Mouse (Mus musculus) cerebral cortex, adult 2 months (tissue): ENCODE measurements around the gene Pxdc1.

Source experiments
- WGBS: fragments of 180-500 bp; shearing (Covaris S2); methylation state at CpG from one replicate; pipeline ENCODE4 v1.1.7; 2018; 5-methylcytosine and 5-hydroxymethylcytosine counted together

The Pxdc1 gene

DNA sequence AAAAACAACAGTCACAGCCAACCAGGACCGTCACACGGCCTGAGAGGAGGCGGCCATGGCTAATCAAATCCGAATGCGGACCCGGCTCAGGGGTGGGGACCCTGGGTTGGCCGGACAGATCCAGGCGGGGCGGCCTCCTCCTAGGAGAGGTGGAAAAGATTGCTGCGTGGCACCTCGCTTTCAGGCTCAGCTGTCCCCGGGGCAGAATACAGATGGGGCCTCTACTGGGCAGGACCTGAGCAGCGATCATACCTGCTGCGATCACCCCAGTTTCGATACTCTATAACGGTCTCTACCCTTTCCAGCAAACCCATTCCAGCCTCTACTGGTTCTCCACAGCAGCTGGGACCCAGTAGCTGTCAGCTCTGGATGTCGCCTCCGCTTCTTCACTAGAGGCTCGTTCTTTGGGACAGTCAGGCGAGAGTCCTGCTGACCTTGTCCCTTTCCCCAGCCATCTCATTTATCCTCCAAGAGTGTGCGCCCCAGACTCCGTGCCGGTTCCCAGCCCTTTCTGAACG is 1.8 kb downstream of the Pxdc1 start:
- 22% methylated on average over 24 of the region's 24 CpGs for WGBS

DNA sequence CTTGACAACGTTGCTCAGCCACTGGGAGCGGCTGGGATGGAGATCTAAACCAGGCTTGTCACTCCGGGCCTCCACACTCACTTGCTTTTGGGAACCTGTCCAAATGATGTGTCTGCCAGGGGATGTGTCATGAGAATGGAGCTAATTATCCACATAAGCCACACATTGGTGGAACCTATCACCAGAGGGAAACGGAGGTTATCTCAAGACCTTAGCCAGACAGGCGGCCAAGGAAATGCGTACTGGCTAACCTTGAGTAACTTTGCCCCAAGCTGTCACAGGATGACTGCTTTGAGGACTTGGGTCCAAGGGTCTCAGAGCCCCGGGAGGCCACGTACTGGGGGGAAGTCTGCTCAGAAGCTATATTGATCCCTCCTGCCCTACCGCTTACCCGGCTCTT is 2.3 kb downstream of the Pxdc1 start:
- 48% methylated on average over 10 of the region's 10 CpGs for WGBS

GRCm38 (mm10) chr13:34650371-34650770 is 2.9 kb downstream of the Pxdc1 start:
- 81% methylated on average over 6 of the region's 6 CpGs for WGBS

GRCm38 (mm10) chr13:34647751-34648150 is 5.5 kb downstream of the Pxdc1 start:
- WGBS = 54% methylated on average over 4 of the region's 4 CpGs

DNA sequence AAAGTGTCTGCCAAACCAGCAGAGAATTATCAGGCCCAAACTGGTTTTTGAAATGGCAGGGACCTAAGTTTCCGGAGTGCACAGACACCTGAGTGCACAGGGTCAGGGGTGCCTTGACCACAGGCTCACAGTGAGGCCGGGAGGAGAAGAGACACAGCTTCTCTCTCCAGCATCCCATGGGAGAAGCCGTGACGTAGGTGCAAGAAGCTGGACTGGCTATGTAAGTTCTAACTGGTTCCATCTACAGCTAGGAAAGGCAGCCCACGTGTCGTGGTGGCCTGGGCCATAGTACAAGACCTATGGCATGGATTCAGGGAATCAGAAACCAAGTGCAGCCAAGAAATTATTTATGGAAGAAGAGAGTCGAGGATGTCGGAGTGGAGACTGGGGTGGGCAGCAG is 6.1 kb downstream of the Pxdc1 start:
- 79% methylated on average over 8 of the region's 8 CpGs for WGBS

GRCm38 (mm10) chr13:34646240-34646750 is 7.0 kb downstream of the Pxdc1 start:
- WGBS = 55% methylated on average over 7 of the region's 7 CpGs

DNA sequence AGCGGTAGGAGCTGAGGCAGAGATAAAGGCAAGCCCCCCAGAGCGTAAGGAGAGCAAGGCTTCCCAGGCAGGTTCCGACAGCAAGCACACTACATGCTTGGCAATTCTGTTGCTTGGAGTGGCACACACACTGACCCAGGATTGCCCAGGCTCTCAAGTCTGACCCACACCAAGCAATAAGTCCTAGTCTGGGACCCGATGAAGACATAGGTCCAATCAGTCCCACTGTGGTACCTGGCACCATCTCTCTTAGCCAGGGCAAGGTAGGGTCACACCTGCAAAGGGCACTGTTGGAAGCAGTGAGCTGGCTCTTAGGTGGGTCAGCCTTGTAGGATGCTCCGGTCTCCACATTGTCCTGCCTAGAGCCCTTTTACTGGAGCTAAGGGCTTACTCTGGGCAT is 7.8 kb downstream of the Pxdc1 start:
- WGBS = 92% methylated on average over 5 of the region's 5 CpGs

DNA sequence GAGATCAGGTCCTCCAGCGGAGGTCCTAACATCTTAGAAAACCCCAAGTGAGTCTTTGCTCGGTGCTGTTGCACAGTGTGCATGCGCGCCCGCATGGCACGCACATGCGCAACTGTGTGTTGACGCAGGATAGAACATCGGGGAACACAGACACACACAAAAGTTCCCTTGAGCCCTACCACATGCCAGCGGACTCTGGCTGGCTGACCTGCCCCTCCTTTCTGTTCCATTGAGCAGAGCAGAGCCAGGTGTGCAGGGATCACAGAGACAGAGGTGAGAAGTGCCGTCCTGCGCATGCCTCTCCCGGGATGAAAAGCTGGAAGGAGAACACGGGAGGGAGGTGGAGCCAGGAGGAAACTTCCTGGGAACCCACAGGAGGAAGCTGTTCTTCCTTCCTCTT is 8.9 kb downstream of the Pxdc1 start:
- 80% methylated on average over 14 of the region's 14 CpGs for WGBS

DNA sequence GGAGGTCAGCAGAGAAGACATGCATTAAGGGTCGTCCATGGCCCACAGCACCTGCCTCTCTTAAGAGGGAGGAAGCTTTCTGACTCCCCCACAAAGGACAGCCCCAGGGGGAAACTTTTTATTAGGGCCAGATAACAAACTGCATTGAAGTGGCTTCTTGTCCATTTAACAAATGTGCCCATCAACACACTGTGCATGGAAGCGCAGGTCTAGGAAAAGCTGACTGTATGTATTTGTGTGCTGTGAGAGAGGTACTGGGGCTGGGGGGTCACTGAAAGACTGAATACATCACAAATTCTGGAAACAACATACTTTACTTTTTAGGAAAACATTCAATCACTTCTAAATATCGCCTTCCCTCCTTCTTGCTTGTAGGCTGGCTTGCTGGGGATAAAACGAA is 9.4 kb downstream of the Pxdc1 start:
- whole genome bisulfite sequencing = 89% methylated on average over 4 of the region's 4 CpGs

GRCm38 (mm10) chr13:34642941-34643875 is 10.1 kb downstream of the Pxdc1 start:
- WGBS = 25% methylated on average over 7 of the region's 7 CpGs

DNA sequence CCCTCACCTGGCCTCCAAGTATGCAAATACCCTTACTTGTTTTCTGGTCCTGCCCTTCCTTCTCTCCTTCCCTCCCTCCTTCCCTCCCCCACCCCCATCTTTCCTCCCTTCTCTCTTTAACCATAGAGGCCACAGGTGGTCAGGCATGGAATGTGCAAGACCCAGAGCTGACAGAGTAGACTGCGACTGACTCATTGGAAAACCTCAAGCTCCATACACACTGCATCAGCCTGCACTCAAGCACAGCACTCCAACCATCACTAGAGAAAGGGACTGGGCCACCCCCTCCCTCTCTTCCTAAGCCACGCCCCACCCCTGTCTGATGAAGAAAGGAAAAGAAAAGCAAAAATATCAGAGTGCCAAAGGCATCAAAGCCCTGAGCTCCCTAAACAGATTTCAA is 12.2 kb downstream of the Pxdc1 start:
- WGBS = 82% methylated on average over 2 of the region's 2 CpGs

GRCm38 (mm10) chr13:34635978-34636377 is 17.3 kb downstream of the Pxdc1 start:
- WGBS = 21% methylated on average over 5 of the region's 5 CpGs

GRCm38 (mm10) chr13:34630319-34630718 is 23.0 kb downstream of the Pxdc1 start:
- 97% methylated on average over 8 of the region's 8 CpGs for WGBS

GRCm38 (mm10) chr13:34629741-34630140 is 23.5 kb downstream of the Pxdc1 start:
- WGBS = 95% methylated on average over 5 of the region's 5 CpGs

- WGBS = 47% methylated on average over 3 of the region's 3 CpGs
These were observed 25.8 kb downstream of the Pxdc1 start for GRCm38 (mm10) chr13:34627446-34627845.

DNA sequence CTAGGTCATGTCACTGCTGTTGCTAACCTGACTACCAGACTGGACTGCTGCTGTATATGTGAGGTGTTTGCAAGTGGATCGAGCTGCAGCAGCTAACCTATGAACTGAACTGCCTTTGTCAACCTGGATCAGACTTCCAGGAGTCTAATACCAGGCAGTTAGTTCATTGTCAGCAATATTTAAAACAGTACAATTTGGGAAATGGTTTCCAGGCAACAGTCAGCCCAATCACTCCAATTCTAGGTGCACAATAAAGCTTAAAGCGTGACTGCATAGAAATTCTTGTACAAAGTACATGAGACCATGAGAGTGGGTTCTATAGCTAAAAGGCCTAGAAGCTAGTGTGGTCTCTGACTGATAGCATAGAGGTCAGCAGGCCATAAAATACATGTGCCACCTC is 28.9 kb downstream of the Pxdc1 start:
- WGBS = 84% methylated on average over 2 of the region's 2 CpGs

- WGBS = 57% methylated on average over 2 of the region's 2 CpGs
These were observed 40.9 kb downstream of the Pxdc1 start for GRCm38 (mm10) chr13:34612402-34612801.

DNA sequence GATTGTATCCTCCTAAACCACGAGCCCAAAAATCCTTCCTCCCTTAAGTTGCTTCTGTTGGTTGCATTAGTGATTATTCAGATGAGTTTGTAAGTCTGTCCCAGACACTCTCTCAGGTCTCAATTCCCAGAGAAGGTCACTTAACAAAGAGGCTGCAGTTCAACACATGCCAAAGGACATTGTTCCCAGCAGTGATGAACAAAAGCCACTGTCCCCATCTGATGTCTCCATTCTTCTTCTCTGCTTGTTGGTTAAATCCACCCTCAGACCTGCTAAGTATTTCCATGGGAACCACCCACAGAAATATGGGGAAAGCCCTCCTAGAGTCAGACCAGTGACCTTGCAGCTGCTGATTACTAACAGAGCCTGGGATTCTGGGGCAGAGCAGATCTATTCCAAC is 43.6 kb downstream of the Pxdc1 start:
- WGBS = 57% methylated on average over 1 of the region's 1 CpGs

GRCm38 (mm10) chr13:34607079-34607478 is 46.2 kb downstream of the Pxdc1 start:
- 35% methylated on average over 2 of the region's 2 CpGs for WGBS

DNA sequence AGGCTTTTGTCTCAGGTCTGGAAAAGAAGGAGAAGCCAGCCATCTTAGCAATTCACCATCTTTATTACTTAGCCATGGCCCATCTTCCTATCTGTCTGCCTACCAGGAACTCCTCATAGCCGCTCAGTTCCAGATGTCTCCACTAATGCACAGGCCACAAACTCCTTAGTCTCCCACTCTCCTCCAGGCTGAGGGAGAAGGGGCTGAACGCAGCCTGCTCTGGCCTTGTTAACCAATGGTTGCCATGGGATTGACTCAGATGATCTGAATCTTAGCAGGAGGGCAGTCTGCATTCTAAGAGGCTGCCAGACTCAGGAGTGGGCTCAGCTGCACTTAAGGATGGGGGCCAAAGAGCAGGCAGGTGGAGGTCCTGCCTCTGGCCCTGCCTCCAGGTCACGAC is 47.4 kb downstream of the Pxdc1 start:
- WGBS = 88% methylated on average over 3 of the region's 3 CpGs

GRCm38 (mm10) chr13:34605206-34605605 is 48.1 kb downstream of the Pxdc1 start:
- WGBS = 73% methylated on average over 5 of the region's 5 CpGs

- 82% methylated on average over 1 of the region's 1 CpGs for WGBS
These were observed 48.9 kb downstream of the Pxdc1 start for GRCm38 (mm10) chr13:34604406-34604805.

- WGBS = 84% methylated on average over 2 of the region's 2 CpGs
These were observed 50.5 kb downstream of the Pxdc1 start for GRCm38 (mm10) chr13:34602757-34603156.
